Mouse (Mus musculus): ENCODE measurements around the gene Gm26897. TPM values are rescaled to one million over a fixed set of nuclear protein-coding genes. Genes with fewer than 3 reads are reported as not detected.

The Gm26897 gene
- polyA plus RNA-seq, 1 experiment from 2014 or later = not detected

- Histone ChIP-seq H3K36me3 (ENCODE audit: control insufficient read depth, insufficient read depth) (no peaks in the 10 kb centered on the region), H3K4me1 (ENCODE audit: control insufficient read depth, low read depth, low read length) (no peaks in the 10 kb centered on the region), H3K9ac (ENCODE audit: low read depth, low read length) (no peak overlapping the region), H3K27ac (ENCODE audit: low read length) (no peak overlapping the region), H3K4me2 (ENCODE audit: low read depth, low read length) (no peak overlapping the region), H3K27me3 (ENCODE audit: control insufficient read depth, insufficient read depth, low read depth, low read length) (no peaks in the 10 kb centered on the region), H3K4me3 (ENCODE audit: low read depth, low read length) (no peak overlapping the region), H3K9me3 (replicated peaks; ENCODE audit: control insufficient read depth, low read length) (no peaks in the 10 kb centered on the region)
- no peak for ATAC-seq (ENCODE audit: low read depth)
- 55% methylated on average over 8 of the region's 8 CpGs for WGBS (ENCODE audit: insufficient replicate concordance)
Measured at GRCm38 (mm10) chr5:111709195-111709901, 24.4 kb upstream of the Gm26897 start.

DNA sequence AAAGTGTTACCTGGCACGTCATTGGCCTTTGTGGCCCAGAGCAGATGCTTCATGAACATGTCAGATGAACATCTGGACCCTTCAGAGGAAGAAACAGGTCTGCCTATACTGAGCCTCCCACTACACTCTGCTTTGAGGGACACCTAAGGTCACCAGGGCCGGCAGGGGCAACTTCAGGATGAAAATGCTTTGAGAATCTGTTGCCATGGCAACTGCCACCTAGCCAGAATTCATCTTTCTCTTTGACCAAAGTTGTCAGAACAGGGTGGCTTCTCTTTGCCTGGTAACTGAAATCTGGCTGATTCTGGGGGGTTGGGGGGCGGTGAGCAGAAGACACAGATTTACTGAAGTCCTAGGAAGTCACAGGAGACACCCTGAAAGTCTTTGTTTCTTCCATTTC lies 14.7 kb upstream of the Gm26897 start:
- H3K27ac ChIP-seq (ENCODE audit: low read length) = no peak overlapping the region
- H3K4me2 ChIP-seq (ENCODE audit: low read depth, low read length) = no peak overlapping the region
- no peak overlapping the region for H3K4me3 ChIP-seq (ENCODE audit: low read depth, low read length)
- 49% methylated on average over 3 of the region's 3 CpGs for WGBS (ENCODE audit: insufficient replicate concordance)
- no peaks in the 10 kb centered on the region for H3K27me3 ChIP-seq (ENCODE audit: control insufficient read depth, insufficient read depth, low read depth, low read length)
- no peaks in the 10 kb centered on the region for H3K4me1 ChIP-seq (ENCODE audit: control insufficient read depth, low read depth, low read length)
- H3K9me3 ChIP-seq (replicated peaks; ENCODE audit: control insufficient read depth, low read length) = no peaks in the 10 kb centered on the region
- H3K36me3 ChIP-seq (ENCODE audit: control insufficient read depth, insufficient read depth) = no peaks in the 10 kb centered on the region
- H3K9ac ChIP-seq (ENCODE audit: low read depth, low read length) = no peak overlapping the region
- no peak for ATAC-seq (ENCODE audit: low read depth)

GRCm38 (mm10) chr5:111720726-111721125 lies 13.0 kb upstream of the Gm26897 start:
- Histone ChIP-seq H3K27me3 (ENCODE audit: control insufficient read depth, insufficient read depth, low read depth, low read length) (no peaks in the 10 kb centered on the region), H3K4me1 (ENCODE audit: control insufficient read depth, low read depth, low read length) (no peaks in the 10 kb centered on the region), H3K9me3 (replicated peaks; ENCODE audit: control insufficient read depth, low read length) (no peaks in the 10 kb centered on the region), H3K27ac (ENCODE audit: low read length) (no peak overlapping the region), H3K4me2 (ENCODE audit: low read depth, low read length) (no peak overlapping the region), H3K9ac (ENCODE audit: low read depth, low read length) (no peak overlapping the region), H3K36me3 (ENCODE audit: control insufficient read depth, insufficient read depth) (no peaks in the 10 kb centered on the region), H3K4me3 (ENCODE audit: low read depth, low read length) (no peak overlapping the region)
- no peak for ATAC-seq (ENCODE audit: low read depth)
- WGBS (ENCODE audit: insufficient replicate concordance) = 51% methylated on average over 9 of the region's 9 CpGs

- Histone ChIP-seq H3K9me3 (replicated peaks; ENCODE audit: control insufficient read depth, low read length) (no peaks in the 10 kb centered on the region), H3K27ac (ENCODE audit: low read length) (no peak overlapping the region), H3K36me3 (ENCODE audit: control insufficient read depth, insufficient read depth) (no peaks in the 10 kb centered on the region), H3K4me3 (ENCODE audit: low read depth, low read length) (no peak overlapping the region), H3K27me3 (ENCODE audit: control insufficient read depth, insufficient read depth, low read depth, low read length) (no peaks in the 10 kb centered on the region), H3K4me2 (ENCODE audit: low read depth, low read length) (no peak overlapping the region), H3K4me1 (ENCODE audit: control insufficient read depth, low read depth, low read length) (no peaks in the 10 kb centered on the region), H3K9ac (ENCODE audit: low read depth, low read length) (no peak overlapping the region)
- 65% methylated on average over 10 of the region's 10 CpGs for WGBS (ENCODE audit: insufficient replicate concordance)
- ATAC-seq (ENCODE audit: low read depth) = no peak
Measured at GRCm38 (mm10) chr5:111724713-111725112, 9.0 kb upstream of the Gm26897 start.

- 56% methylated on average over 22 of the region's 22 CpGs for WGBS (ENCODE audit: insufficient replicate concordance)
- no peaks in the 10 kb centered on the region for H3K27me3 ChIP-seq (ENCODE audit: control insufficient read depth, insufficient read depth, low read depth, low read length)
- no peak overlapping the region for H3K27ac ChIP-seq (ENCODE audit: low read length)
- no peaks in the 10 kb centered on the region for H3K4me1 ChIP-seq (ENCODE audit: control insufficient read depth, low read depth, low read length)
- no peak overlapping the region for H3K4me3 ChIP-seq (ENCODE audit: low read depth, low read length)
- no peak for ATAC-seq (ENCODE audit: low read depth)
- H3K36me3 ChIP-seq (ENCODE audit: control insufficient read depth, insufficient read depth) = no peaks in the 10 kb centered on the region
- no peaks in the 10 kb centered on the region for H3K9me3 ChIP-seq (replicated peaks; ENCODE audit: control insufficient read depth, low read length)
- H3K4me2 ChIP-seq (ENCODE audit: low read depth, low read length) = no peak overlapping the region
- H3K9ac ChIP-seq (ENCODE audit: low read depth, low read length) = no peak overlapping the region
Measured at GRCm38 (mm10) chr5:111725195-111725920, 8.4 kb upstream of the Gm26897 start.

- Histone ChIP-seq H3K4me1 (ENCODE audit: control insufficient read depth, low read depth, low read length) (no peaks in the 10 kb centered on the region), H3K27me3 (ENCODE audit: control insufficient read depth, insufficient read depth, low read depth, low read length) (no peaks in the 10 kb centered on the region), H3K9me3 (replicated peaks; ENCODE audit: control insufficient read depth, low read length) (no peaks in the 10 kb centered on the region), H3K9ac (ENCODE audit: low read depth, low read length) (no peak overlapping the region), H3K4me3 (ENCODE audit: low read depth, low read length) (no peak overlapping the region), H3K36me3 (ENCODE audit: control insufficient read depth, insufficient read depth) (no peaks in the 10 kb centered on the region), H3K27ac (ENCODE audit: low read length) (no peak overlapping the region), H3K4me2 (ENCODE audit: low read depth, low read length) (no peak overlapping the region)
- whole genome bisulfite sequencing (ENCODE audit: insufficient replicate concordance) = 59% methylated on average over 4 of the region's 4 CpGs
- no peak for ATAC-seq (ENCODE audit: low read depth)
Measured at GRCm38 (mm10) chr5:111728411-111728810, 5.3 kb upstream of the Gm26897 start.

GRCm38 (mm10) chr5:111730560-111731167 lies 3.1 kb upstream of the Gm26897 start:
- H3K4me2 ChIP-seq (ENCODE audit: low read depth, low read length) = no peak overlapping the region
- ATAC-seq (ENCODE audit: low read depth) = no peak
- H3K4me1 ChIP-seq (ENCODE audit: control insufficient read depth, low read depth, low read length) = no peaks in the 10 kb centered on the region
- no peaks in the 10 kb centered on the region for H3K27me3 ChIP-seq (ENCODE audit: control insufficient read depth, insufficient read depth, low read depth, low read length)
- no peak overlapping the region for H3K9ac ChIP-seq (ENCODE audit: low read depth, low read length)
- H3K36me3 ChIP-seq (ENCODE audit: control insufficient read depth, insufficient read depth) = no peaks in the 10 kb centered on the region
- 37% methylated on average over 16 of the region's 16 CpGs for WGBS (ENCODE audit: insufficient replicate concordance)
- no peak overlapping the region for H3K27ac ChIP-seq (ENCODE audit: low read length)
- no peak overlapping the region for H3K4me3 ChIP-seq (ENCODE audit: low read depth, low read length)
- no peaks in the 10 kb centered on the region for H3K9me3 ChIP-seq (replicated peaks; ENCODE audit: control insufficient read depth, low read length)

DNA sequence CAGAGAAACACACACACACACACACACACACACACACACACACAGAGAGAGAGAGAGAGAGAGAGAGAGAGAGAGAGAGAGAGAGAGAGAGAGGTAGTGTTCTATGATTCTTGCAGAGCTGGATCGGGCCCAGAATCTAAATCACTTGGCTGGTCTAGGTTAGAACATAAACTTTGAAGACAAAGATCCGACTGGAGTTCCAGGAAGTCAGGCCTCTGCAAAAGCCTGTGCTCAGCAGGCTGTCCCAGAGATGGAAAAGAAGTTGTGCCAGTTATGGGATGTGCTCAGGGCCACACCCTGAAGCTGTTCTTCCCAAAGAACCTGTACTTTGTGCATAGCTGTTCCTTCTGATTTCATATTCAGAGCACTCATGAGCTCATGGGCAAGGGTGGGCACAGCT lies 1.5 kb upstream of the Gm26897 start:
- no peak overlapping the region for H3K4me2 ChIP-seq (ENCODE audit: low read depth, low read length)
- no peak overlapping the region for H3K4me3 ChIP-seq (ENCODE audit: low read depth, low read length)

DNA sequence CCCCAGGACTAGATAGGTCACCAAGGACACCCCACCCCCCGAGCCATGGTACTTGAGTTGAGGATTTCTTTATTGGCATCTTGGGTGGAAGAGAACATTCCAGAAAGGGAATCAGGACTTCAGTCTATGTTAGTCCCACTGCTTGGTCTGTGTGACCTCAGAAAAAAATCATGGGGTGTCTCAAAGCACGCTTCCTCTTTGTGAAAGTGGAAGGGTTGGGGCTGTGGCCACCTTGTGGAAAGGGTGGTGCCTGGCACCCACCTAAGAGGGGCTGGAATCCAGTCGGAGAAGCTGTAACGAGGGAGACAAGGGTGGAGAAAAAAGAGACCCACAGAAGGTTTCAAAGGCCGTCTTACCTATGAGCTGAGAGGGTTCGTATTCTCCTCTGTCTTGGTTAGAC lies 5.8 kb downstream of the Gm26897 start:
- Histone ChIP-seq H3K9me3 (replicated peaks; ENCODE audit: control insufficient read depth, low read length) (no peaks in the 10 kb centered on the region), H3K9ac (ENCODE audit: low read depth, low read length) (no peak overlapping the region), H3K4me3 (ENCODE audit: low read depth, low read length) (no peak overlapping the region), H3K4me1 (ENCODE audit: control insufficient read depth, low read depth, low read length) (no peaks in the 10 kb centered on the region), H3K27me3 (ENCODE audit: control insufficient read depth, insufficient read depth, low read depth, low read length) (peaks cover 18% of the 10 kb centered on the region), H3K4me2 (ENCODE audit: low read depth, low read length) (no peak overlapping the region), H3K27ac (ENCODE audit: low read length) (no peak overlapping the region), H3K36me3 (ENCODE audit: control insufficient read depth, insufficient read depth) (no peaks in the 10 kb centered on the region)
- 43% methylated on average over 6 of the region's 6 CpGs for WGBS (ENCODE audit: insufficient replicate concordance)
- ATAC-seq (ENCODE audit: low read depth) = no peak

More for the DNA sequence above, 1.5 kb upstream of the Gm26897 start:
- no peak for ATAC-seq (ENCODE audit: low read depth)
- Histone ChIP-seq H3K27me3 (ENCODE audit: control insufficient read depth, insufficient read depth, low read depth, low read length) (no peaks in the 10 kb centered on the region), H3K27ac (ENCODE audit: low read length) (no peak overlapping the region), H3K4me1 (ENCODE audit: control insufficient read depth, low read depth, low read length) (no peaks in the 10 kb centered on the region), H3K36me3 (ENCODE audit: control insufficient read depth, insufficient read depth) (no peaks in the 10 kb centered on the region), H3K9me3 (replicated peaks; ENCODE audit: control insufficient read depth, low read length) (no peaks in the 10 kb centered on the region), H3K9ac (ENCODE audit: low read depth, low read length) (no peak overlapping the region)
- WGBS (ENCODE audit: insufficient replicate concordance) = 51% methylated on average over 2 of the region's 2 CpGs
